Mouse (Mus musculus) retina, postnatal 1 day (tissue): Measurements from ENCODE around the gene Elmo1.

Experiments used
- DNase-seq: peaks from one replicate; pipeline ENCODE4 v3.0.0-alpha.2; 2012

Elmo1 gene

DNA sequence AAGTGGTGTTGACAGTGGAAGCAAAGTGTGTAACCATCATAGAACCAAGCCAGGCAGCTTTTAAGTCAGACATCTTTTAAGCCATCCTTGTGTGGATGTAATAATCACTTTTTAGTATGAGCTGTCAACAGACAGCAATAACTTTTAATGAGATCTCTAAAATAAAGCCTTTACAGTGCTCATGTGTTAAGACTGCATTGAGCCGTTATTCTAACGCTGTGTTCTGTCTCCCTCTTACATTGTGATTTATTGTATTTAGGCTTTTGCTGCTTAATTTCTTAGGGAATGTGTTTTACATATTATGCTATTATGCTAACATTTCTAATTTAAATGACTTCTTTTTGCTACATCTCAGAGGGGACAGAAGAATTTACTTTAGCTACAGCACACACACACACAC is 189.5 kb downstream of the Elmo1 start:
- no peak for DNase-seq

DNA sequence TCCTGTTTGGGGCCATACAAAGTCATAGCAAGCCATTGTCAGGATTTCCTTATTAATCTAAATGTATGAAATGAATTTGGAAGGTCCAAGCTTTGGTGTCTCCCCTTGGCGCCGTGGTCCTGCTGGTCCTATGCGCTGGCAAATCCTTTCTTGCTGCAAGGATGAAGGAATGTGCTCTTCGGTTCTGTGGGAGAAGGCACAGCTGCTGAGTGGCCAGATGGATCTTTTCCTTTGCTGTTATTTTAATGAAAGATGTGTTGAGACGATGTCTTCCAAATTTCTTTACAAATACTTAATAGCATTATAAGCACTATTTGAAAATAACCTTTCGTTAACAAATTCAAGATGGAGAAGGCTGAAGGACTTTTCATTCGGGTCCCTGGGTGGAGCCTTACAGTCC is 193.5 kb downstream of the Elmo1 start:
- DNase-seq: no peak

DNA sequence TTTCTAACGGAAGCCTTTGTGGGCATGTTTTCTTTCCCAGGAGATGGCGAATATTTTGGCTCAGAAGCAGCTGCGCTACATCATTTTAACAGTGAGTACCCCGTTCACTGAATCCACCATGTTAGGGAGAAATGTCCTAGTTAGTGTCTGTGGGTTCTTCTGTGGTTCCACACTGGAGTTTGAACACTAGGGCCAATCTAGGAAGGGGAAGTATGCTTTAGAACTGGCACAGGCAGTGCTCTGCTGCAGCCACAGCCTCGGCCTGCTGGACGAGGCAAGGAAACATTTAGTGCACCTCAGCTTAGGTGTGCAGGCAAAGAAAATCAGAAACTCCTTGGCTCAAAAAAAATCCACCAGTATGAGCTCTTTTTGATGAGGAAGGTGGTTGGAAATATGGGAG is 196.3 kb downstream of the Elmo1 start:
- no peak for DNase-seq

DNA sequence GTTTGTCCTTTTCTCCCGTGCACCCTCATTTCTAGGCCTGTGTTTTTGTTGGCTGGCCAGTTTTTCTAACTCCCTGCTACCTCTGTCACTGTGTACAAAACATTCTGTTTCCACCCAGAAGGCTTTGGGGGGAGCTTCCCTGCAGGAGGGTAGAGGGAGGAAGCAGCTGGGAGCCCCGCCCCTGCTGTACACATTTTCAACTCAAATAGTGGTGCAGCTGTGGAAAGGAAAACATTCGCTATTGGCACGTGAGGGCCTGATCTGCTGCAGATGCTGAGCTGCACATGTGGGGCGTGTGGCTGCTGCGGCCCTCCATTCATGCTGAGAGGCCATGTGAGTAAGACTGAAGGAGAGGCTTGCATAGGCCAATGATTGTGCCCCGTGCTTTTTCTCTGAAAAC is 198.0 kb downstream of the Elmo1 start:
- no peak for DNase-seq

DNA sequence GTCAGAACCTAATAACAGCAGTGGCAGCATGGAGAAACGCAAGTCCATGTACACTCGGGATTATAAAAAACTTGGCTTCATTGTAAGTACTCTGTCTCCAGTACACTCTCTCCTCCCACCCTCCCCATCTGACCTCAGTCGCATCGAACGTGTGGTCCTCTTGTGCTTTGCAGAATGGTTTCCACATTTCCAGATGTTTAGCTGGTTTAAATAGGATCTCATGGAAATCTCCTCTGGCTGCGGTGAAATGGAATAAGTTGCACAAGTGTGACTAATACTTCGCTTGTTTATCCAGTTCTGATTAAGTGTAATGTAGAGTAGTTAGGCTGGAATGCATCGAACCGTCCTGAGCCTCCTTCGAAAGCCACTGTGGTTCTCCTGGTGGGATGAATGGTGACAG is 200.0 kb downstream of the Elmo1 start:
- DNase-seq: no peak

DNA sequence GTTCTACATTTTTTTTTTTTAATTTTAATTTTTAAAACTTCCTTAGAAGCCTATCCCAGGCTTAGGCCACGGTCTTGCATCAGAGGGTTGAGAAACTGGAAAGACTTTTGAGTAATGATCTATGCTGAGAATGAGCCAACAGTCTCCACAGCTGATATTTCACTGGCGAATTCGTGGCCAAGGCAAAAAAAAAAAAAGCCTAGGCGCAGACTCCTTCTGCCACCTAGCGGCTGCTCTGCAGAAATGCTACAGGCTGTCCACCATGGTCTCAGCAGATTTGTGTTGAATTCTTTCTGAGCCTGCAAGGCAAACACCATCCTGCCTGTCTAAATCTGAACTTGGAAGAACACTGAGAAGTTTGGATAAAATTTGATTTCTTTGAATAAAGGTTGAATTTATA is 202.0 kb downstream of the Elmo1 start:
- DNase-seq: peak; percentile 71

DNA sequence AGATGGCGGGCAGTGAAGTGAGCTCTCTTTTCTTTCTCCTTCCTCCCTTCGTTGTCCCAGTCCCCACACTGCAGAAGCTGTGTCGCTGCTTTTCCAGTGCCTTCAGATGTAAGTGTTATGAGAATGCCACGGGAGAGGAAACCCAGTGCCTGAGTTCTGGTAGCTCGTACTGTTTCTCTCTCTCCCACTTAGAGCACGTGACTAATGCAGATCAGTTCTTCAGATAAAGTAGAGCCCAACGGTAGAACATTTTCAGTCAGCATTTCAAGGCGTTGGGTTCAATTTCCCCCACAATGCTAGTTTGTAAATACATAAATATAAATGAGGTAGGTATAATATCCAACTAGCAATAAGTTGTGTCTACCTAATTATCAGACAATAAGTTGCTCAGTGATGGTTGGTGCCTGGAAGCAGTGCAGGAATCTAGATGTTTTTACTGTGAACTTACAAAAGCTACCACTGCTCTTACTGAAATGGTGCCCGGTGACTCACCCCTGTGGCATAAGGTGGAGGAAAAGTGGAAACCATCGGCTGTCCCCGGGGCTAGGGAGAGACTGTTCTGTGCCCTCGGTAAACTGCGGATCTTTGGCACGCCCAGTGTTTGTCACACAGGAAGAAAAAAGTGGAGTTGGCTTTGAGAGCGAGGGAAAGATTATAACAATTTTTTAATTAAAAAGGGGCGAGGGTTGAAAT is 205.0 kb downstream of the Elmo1 start:
- DNase-seq: no peak

DNA sequence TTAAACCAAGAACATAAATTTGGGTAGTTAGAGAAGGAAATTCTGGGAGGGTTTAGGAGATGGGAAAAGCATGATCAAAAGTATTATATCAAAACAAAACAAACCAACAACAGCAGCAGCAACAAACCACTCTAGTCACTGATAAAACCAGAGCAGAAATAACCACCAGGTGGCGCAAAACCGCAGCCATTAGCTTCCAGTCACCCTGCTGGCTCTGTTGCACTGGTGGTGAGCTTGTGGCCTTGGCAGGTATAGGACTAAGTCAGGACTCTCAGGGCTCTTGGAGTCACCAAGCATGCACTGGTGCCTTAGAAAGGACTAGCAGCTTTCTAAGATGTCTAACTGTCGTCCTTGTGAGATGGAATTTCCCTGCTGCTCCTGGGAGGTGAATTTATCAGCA is 207.4 kb downstream of the Elmo1 start:
- DNase-seq: peak; percentile 82

DNA sequence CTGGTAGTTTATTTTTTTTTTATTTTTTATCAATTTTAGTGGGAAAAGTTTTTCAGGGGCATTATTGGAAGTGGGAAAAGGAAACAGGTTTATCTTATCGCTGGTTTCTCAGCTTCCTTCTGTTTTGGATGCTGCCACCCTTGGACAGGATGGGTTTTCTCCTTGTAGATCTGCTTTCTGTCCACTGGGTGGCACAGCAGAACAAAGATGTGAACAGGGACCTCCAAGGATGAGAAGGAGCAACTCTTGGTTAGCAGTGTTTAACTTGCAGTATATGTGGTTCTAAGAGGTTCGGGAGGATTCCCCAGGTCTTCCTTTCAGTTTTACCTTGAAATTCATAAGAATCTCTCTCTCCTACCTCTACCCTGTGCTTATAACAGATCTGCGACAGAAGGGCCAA is 209.0 kb downstream of the Elmo1 start:
- peak; percentile 75 for DNase-seq

DNA sequence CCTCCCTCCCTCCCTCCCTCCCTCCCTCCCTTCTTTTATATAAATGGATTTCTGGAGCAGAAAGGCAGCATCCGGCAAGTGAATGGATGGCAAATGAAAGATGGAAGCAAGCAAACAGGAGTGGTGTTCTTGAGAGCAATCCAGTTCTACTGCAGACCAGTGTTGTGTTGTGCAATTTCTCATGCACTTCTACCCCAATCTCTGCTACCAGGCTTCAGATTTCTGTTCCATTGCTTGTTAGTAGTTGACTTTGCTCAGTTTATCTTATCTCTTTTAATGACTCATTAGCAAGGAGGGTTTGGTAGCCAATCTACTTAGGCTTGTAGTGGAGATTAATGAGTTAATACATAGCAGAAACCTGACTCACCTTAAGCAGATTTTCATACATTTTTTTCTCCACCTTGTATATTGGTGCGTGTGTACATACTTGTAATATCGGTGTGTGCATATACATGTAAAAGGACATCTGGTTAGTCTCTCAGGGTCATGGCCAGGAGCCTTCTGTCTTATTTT is 209.7 kb downstream of the Elmo1 start:
- no peak for DNase-seq

DNA sequence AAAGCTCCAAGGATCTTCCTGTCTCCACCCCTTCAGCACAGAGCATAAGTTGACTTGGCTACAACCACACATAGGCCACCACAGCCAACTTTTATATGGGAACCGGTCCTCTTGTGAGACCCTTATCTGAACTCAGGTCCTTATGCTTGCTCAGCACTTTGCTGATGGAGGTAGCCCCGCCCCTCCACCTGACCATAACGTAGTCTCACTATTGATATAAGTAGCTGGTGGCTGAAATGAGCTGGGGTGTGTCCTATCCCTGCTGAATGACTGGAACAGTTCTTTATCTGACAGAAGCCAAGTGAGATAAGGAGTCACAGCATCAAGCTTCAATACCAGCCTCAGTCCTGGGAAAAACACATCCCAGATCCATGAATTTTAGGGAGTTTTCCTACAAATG is 210.2 kb downstream of the Elmo1 start:
- no peak for DNase-seq

DNA sequence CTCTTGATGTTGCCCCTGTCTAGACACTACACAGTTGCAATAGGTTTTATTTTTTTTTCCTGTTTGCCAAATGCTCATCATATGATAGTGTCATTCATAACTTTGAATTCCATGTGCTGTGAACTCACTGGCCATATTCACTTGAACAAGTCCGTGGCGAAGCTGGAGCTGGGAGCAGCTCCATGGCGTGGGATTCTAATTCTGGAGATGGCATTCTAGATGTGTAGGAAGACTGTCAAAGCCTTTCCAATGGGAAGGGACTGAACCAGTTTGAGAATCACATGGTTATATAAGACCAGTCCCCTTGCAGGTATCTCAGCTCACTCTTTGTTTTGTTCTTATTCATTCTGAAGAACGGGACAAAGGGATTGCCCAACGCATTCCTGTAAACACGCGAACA is 211.4 kb downstream of the Elmo1 start:
- DNase-seq: no peak

DNA sequence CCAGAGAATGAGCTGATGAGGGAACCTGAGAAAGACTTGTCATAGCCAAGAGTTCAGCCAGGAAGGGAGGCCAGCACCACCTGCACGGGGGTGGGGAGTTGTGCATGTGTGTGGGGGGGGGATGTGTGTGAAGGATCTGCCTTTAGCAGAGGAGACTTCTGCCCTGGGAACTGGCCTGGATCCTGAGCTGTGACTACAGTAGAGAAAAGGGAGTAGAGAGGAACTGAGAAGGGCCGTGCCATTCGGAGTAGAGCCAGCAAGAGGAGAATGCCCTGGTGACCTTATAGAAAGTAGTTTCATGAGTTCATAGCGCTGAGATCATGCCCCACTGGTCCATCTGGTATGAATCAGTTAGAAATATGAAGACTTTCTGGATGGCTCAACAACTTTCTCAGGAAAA is 215.2 kb downstream of the Elmo1 start:
- DNase-seq: no peak

DNA sequence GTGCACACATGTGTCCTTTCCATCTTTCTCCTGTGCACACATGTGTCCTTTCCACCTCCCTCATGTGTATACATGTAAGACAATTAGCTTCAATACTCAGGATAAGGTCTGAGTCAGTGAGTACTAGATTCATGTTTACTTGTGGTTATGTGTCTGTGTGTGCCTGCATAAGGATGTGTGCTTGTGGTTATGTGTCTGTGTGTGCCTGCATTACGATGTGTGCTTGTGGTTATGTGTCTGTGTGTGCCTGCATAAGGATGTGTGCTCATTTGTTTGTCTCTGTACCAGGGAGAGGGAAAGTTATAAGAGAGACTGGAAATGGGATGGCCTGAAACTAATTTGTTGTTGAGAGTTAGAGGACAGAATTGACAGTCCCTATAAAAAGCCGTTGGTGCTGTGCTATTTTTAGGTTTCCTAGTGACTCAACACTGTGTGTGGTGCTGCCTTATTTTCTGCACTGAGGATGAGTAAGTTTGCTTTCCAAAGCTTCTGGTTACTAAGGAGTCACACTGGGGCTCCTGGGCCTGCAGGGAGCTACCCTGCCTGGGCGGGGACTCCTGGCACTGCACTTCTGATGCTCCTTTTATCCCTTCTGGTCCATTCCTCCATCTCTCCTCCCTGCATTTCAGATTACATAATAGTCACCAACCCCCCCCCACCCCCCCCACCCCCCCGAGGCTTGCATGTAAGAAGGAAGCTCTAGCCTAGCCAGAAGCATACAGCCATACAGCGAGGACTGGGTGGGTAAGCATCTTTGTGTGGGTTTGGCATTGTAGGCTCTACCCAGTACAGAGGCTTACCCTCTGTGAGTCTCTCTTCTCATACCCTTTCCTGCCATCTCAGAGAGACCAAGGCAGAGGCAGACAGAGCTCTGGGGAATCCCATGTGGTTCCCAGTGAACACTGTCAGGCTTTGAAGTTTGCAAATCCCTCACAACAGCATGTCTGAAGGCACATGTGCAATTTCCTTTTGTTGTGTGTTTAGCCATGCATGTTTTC is 216.1 kb downstream of the Elmo1 start:
- peak; percentile 27 for DNase-seq

DNA sequence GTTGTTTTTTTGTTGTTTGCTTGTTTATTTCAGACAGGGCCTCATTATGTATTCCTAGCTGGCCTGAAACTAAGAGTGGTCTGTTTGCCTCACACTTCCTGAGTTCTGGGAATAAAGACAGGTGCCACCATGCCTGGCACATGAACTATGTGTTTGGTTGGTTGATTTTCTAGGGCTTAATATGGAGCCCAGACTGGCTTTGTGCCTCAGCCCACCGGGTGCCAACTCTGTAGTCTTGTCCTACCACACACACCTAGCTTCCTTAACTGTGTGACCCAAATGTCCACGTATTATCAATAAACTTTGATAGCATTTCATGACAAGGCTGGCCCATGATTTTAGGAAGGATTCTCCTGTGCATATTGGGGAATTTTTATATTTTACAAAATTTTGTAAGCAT is 217.0 kb downstream of the Elmo1 start:
- DNase-seq: no peak

DNA sequence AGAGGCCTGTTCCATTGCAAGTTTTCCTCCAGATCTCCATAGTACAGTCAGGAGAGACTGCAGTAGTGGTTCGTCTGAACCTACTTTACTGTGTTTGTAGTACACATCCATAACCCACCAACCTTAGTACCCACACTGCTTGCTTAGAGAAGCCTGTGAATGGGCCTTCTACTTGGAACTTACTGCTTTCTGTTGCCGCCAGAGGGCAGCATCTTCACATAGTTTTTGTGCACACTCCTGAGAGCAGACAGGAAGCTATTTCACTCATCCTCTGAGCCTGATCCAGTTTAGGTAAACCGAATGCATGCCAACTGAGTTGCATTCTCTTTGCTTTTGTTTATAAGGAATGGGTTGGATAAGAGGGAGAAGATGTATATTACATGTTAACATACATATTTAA is 221.2 kb downstream of the Elmo1 start:
- DNase-seq: peak; percentile 88

DNA sequence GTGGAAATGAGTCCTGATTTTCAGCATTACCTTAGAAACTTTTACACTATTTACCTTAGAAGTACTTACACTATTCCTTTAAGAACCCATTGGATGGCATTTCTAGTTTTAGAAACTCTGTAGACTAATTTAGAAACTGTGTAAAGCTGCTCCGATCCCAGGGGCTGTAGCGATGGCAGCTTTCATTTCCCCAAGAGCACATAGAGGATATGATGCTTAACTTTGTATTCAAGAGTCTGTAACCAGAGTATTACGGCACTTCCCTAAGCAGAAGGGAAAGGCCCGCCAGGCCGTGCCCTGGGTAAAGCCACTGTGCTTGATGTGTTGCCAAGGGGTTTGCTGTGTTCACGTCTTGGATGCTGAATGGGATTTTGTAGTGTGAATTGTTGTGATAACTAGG is 222.9 kb downstream of the Elmo1 start:
- no peak for DNase-seq

DNA sequence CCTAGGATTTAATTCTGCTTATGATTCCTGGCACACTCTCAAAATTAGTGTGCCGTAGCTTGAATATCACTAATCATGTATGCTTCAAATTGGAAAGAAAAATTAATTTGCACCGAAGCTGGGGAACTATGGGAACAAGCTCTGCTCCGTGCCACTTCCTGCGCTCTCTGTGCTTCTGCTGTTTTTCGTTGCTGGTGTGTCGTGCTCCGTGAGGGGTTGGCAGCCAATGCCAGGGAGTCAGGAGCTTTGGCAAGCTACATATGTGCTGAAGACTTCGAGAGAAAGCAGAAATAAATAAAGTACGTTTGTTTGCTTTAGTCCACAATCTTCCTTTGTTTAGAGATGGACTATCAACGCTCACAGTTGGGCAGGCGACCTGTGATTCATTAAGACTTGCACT is 225.7 kb downstream of the Elmo1 start:
- no peak for DNase-seq

DNA sequence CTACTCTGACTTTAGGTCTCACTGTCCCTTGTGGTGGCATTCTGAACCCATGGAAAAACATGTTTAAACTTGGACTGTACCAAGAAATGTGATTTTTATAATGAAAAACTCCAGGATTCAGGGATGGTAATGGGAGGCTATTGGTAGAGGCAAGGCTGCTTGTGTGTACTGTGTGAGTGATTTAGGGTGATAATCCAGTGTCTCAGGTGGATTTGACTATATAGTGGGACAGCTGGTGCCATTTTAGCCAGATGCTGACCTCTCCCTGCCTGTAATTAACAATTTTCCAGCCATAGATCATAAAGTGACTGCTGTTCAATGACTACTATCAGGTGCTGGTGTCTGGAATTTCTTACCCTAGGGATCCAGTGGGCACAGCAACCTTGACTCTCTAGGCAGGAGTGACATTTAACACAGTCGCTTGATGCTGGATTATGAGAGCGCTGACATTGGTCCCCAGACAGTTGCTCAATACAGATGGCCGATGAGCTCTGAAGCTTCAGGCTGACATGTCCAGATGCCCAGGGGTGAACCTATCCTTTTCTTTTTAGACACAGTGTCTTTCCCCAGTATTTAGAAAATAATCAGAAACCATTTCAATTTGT is 228.3 kb downstream of the Elmo1 start:
- no peak for DNase-seq

DNA sequence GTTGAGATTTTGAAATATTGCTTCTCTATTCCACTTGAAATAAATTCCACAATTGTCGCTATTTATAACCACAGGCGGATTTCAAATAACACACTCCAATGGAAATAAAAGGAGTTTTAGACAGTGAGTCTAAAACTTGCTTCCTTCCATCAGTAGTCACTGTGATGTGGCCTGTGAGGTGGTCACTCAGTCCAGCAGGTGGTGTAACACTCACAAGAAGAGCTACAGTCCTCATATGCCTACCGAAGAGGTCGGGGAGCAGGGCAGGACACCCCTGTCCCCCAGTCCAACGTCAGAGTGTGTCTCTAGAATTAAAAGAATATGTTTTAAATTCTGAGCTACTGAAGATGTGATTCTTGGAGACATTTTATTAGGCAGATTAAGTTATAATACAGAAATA is 229.8 kb downstream of the Elmo1 start:
- no peak for DNase-seq

DNA sequence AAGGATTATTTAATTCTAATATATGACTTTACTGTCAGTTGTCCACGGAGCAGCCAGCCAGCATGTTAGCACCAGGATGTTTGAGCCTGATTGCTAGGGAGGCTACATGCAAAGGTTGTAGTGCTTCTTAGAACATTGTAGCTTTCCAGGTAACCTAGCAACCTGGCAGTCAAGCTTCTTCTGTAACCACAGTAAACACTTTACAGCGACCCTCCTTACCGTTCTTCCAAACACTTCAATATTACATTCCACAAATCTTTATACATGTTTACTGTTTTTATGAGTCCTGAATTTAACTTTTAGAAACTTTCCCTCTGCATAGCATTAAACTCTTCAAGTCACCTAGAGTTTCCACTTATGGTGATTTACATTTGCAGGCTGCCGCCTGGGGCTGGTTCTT is 233.1 kb downstream of the Elmo1 start:
- no peak for DNase-seq

DNA sequence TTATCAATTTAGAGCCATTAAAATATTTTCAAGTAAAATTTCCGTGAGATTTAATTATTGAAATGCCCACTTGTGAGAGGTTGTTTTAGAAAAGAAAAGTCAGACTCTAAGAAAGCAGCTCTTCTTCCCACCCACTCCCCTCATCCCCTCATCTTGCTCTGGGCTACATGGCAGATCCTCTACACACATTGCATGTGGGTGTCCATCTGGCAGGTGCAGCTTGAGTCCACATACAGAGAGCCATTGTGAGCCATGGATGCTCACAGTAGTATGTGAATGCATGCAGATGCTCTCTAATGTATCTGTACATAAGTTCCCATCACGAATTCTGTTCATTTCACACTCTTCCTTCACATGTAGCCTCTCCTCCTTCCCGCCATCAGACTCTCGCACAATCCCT is 236.7 kb downstream of the Elmo1 start:
- DNase-seq: no peak

DNA sequence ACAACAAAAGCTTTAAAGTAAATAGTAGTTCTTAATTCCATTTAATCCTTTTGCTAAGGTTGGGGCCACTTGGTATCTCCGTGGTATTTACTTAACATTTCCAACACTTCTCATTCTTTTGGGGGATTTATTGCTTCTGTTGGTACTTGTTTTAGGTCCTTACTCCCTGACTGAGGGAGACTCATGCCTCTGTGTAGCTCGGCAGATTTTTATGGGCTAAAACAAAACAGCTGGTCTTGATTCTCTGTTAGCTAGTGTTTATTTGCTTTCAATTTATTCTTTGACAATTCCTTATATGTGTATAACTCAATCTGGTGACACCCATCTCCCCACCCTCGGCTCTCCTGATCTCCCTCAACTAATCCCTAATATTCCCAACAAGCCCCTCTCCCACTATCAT is 237.6 kb downstream of the Elmo1 start:
- DNase-seq: no peak

DNA sequence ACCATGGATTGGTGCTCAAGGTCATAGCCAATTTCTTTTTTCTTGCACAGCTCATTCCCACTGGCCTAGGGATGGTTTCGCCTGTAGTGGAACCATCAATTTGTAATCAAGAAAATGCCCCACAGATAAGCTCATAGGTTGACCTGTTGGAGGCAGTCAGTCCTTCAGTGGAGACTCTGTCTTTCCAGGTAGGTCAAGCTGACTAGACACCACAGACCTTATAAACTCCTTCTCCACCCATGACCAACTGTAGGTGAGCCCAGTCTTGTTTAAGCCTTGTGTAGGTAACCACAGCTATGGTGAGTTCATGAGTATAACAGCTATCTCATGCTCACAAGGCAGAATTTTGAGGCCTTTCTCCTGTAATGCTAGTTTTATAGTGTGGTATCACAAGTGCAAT is 238.3 kb downstream of the Elmo1 start:
- no peak for DNase-seq
